Mouse (Mus musculus) CD4-positive, CD25-positive, alpha-beta regulatory T cell, adult 9 weeks (primary cell): ENCODE measurements around the gene Nanp. TPM values are rescaled to one million over a fixed set of nuclear protein-coding genes. Genes with fewer than 3 reads are reported as not detected.

Source experiments
- polyA plus RNA-seq: library from polyadenylated mRNA; unstranded; fragments of 100-300 nt; shearing (Covaris generic); gene quantifications from one replicate; pipeline ENCODE4 v1.2.1, GENCODE M21; 2017

The Nanp gene
- polyA plus RNA-seq: 33.5 TPM

GRCm38 (mm10) chr2:151039232-151039695 lies at the start of gene Nanp, which contains the start of gene Ninl:
TSS of gene Nanp (minus strand) at chr2:151039398.
TSS of gene Ninl (minus strand) at chr2:151039382.

Other genes with a start within 250 kb of the Nanp start
- gene Abhd12, start 134.7 kb downstream of the Nanp start, polyA plus RNA-seq: 10.8 TPM
- gene Gins1, start 134.0 kb downstream of the Nanp start, polyA plus RNA-seq: 5.0 TPM
- 0.60 TPM for gene Ninl, start within 50 bp of the Nanp start, polyA plus RNA-seq
- gene Gm14151, start 53.0 kb upstream of the Nanp start, polyA plus RNA-seq: not detected
- gene Gm14147, start 58.8 kb upstream of the Nanp start, polyA plus RNA-seq: 0.14 TPM